Mouse (Mus musculus): ENCODE measurements at regions not wholly inside any gene's neighbourhood (a gene's known extent, or its start where the extent isn't known, plus 50 kb on each side); places are given as distances from the start of the nearest gene placed in this dataset.

- TF ChIP-seq POLR2A (IDR thresholded peaks at IDR 0.05; ENCODE audit: insufficient read length, low read depth) (no peak), USF1 (IDR thresholded peaks at IDR 0.05; ENCODE audit: low read depth) (no peak), TCF12 (IDR thresholded peaks at IDR 0.05; ENCODE audit: insufficient read depth, poor library complexity, severe bottlenecking) (no peak)
These were observed 365.9 kb upstream of the Clint1 start for GRCm38 (mm10) chr11:45485950-45486349.
